Mouse (Mus musculus): Measurements from ENCODE around the gene 2900011O08Rik. TPM values are rescaled to one million over a fixed set of nuclear protein-coding genes. Genes with fewer than 3 reads are reported as not detected.
"Not testable (repeated sequence)": the region's sequence is repeated elsewhere in the genome, so short reads cannot be mapped to it uniquely, and the experiment has no call there.

The 2900011O08Rik gene
- polyA plus RNA-seq, 1 experiment: 162 TPM

DNA sequence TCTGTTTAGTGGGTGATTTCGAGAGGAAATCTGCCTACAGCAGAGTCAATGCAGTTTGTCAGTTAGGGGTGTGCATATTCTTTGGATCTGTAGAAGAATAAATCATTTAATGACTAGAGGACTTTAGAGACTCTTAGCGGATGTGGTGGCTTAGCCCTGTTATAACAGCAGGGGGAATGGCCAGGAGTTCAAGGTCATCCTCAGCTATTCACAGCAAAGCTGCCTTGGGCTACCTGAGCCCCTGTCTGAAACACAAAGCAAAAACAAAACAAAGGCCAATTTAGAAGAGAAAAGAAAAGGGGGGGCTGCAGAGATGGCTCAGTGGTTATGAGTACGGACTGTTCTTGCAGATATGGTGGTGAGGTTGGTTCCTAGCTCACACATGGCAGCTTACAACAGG lies 35.2 kb upstream of the 2900011O08Rik start:
- TF ChIP-seq POLR2A (IDR thresholded peaks at IDR 0.05; ENCODE audit: borderline replicate concordance, insufficient read depth, low read length): no peak
- no peak for TF ChIP-seq CTCF (IDR thresholded peaks at IDR 0.05; ENCODE audit: borderline replicate concordance, insufficient read depth, low read depth, low read length)
- no peak for DNase-seq
- WGBS: 72% methylated on average over 3 of the region's 3 CpGs
- Histone ChIP-seq H3K4me1 (ENCODE audit: control insufficient read depth, insufficient read depth, low read length) (no peaks in the 10 kb centered on the region), H3K4me3 (replicated peaks; ENCODE audit: insufficient read depth, low read depth, low read length) (no peak overlapping the region), H3K27me3 (ENCODE audit: control insufficient read depth, insufficient read depth, low read length) (no peaks in the 10 kb centered on the region), H3K27ac (ENCODE audit: insufficient read depth, low read length) (no peak overlapping the region)

DNA sequence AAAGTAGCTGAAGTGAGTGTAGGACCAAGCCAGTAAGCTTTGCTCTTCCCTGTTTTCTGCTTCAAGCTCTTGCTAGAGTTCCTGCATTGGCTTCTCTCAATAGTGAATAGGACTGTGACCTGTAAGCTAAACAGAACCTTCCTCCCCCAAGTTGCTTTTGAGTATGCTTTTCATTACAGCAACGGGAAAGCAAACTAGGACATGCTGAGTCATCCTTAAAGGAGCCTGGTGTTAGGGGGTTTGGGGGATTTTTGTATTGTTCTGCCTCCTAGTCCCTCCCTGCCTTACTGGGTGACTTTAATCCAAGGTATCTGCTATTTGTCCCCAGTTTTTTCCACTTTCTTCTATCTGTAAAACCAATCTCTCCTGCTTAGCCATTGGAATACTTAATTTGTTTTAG lies 24.4 kb upstream of the 2900011O08Rik start:
- H3K27ac ChIP-seq (ENCODE audit: insufficient read depth, low read length): no peak overlapping the region
- H3K4me3 ChIP-seq (replicated peaks; ENCODE audit: insufficient read depth, low read depth, low read length): no peak overlapping the region
- DNase-seq: no peak
- 23% methylated on average over 1 of the region's 1 CpGs for WGBS
- no peaks in the 10 kb centered on the region for H3K27me3 ChIP-seq (ENCODE audit: control insufficient read depth, insufficient read depth, low read length)
- no peak for TF ChIP-seq POLR2A (IDR thresholded peaks at IDR 0.05; ENCODE audit: borderline replicate concordance, insufficient read depth, low read length)
- TF ChIP-seq CTCF (IDR thresholded peaks at IDR 0.05; ENCODE audit: borderline replicate concordance, insufficient read depth, low read depth, low read length): no peak
- no peaks in the 10 kb centered on the region for H3K4me1 ChIP-seq (ENCODE audit: control insufficient read depth, insufficient read depth, low read length)

DNA sequence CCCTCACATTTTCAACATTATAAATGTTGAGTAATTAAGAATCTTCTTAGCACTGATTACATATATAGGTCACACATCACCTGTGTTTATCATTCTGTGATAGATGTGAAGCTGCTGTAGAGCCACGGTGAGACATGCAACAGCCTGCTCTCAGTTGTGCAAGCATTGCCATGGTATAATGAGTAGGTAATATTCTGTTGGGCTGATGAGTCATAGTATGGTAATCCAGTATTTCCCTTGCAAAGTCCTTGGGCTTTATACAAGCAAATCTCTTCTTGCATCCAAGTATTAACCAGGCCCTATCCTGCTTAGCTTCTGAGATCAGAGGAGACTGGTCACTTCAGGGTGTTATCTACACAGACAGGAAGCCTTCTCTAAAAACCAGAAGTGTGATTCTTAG lies 17.3 kb upstream of the 2900011O08Rik start:
- H3K27ac ChIP-seq (ENCODE audit: insufficient read depth, low read length): no peak overlapping the region
- 100% methylated on average over 1 of the region's 1 CpGs for WGBS
- no peak for TF ChIP-seq CTCF (IDR thresholded peaks at IDR 0.05; ENCODE audit: borderline replicate concordance, insufficient read depth, low read depth, low read length)
- TF ChIP-seq POLR2A (IDR thresholded peaks at IDR 0.05; ENCODE audit: borderline replicate concordance, insufficient read depth, low read length): no peak
- H3K4me1 ChIP-seq (ENCODE audit: control insufficient read depth, insufficient read depth, low read length): no peaks in the 10 kb centered on the region
- H3K4me3 ChIP-seq (replicated peaks; ENCODE audit: insufficient read depth, low read depth, low read length): no peak overlapping the region
- no peaks in the 10 kb centered on the region for H3K27me3 ChIP-seq (ENCODE audit: control insufficient read depth, insufficient read depth, low read length)
- DNase-seq: no peak

DNA sequence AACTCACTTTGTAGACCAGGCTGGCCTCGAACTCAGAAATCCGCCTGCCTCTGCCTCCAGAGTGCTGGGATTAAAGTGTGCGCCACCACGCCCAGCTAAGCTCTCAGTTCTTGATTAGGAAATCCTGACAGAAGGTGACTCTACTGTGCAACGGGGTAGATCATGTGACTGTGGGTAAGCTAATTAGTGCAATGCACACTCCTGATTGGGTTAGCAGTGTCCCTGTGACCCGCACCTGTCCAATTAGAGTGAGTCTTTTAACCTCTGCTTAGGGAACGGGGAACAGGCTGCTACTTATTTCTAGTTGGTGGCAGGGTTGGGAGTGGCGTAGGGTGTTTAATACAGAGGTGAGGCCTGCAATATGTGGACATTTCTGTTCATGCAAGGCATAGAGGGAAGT lies 14.4 kb upstream of the 2900011O08Rik start:
- WGBS: 94% methylated on average over 8 of the region's 8 CpGs
- no peaks in the 10 kb centered on the region for H3K4me1 ChIP-seq (ENCODE audit: control insufficient read depth, insufficient read depth, low read length)
- no peak overlapping the region for H3K4me3 ChIP-seq (replicated peaks; ENCODE audit: insufficient read depth, low read depth, low read length)
- no peak for DNase-seq
- TF ChIP-seq POLR2A (IDR thresholded peaks at IDR 0.05; ENCODE audit: borderline replicate concordance, insufficient read depth, low read length) (no peak), CTCF (IDR thresholded peaks at IDR 0.05; ENCODE audit: borderline replicate concordance, insufficient read depth, low read depth, low read length) (no peak)
- H3K27me3 ChIP-seq (ENCODE audit: control insufficient read depth, insufficient read depth, low read length): no peaks in the 10 kb centered on the region
- H3K27ac ChIP-seq (ENCODE audit: insufficient read depth, low read length): no peak overlapping the region

DNA sequence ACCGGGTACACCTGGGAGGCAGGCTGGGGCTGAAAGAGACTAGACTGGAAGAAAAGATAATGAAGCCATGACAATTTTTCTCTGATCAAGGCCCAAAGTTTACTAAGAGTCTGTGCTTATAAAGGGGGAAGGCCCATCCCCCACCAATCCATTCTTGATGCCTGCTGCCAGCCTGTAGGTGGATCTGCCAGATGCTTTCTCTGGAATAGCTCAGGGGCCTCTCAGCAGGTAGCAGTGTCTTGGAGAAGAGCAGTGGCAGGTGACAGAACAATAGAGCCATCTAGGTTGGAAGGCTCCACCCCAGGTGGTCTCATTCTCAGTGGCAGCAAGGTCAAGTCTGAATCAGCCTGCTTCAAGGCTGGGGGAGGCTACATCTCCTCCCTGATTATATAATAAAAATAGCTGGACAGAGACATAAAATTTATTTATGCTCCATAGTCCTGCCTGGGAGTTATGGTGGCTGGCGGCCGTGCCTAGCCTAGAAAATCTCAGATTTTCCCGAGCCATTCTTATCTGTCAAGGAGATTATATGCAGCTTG lies 10.0 kb upstream of the 2900011O08Rik start:
- not testable (repeated sequence) for H3K4me3 ChIP-seq (replicated peaks; ENCODE audit: insufficient read depth, low read depth, low read length); H3K27ac ChIP-seq (ENCODE audit: insufficient read depth, low read length); DNase-seq; H3K4me1 ChIP-seq (ENCODE audit: control insufficient read depth, insufficient read depth, low read length); H3K27me3 ChIP-seq (ENCODE audit: control insufficient read depth, insufficient read depth, low read length)
- 74% methylated on average over 4 of the region's 4 CpGs for WGBS

DNA sequence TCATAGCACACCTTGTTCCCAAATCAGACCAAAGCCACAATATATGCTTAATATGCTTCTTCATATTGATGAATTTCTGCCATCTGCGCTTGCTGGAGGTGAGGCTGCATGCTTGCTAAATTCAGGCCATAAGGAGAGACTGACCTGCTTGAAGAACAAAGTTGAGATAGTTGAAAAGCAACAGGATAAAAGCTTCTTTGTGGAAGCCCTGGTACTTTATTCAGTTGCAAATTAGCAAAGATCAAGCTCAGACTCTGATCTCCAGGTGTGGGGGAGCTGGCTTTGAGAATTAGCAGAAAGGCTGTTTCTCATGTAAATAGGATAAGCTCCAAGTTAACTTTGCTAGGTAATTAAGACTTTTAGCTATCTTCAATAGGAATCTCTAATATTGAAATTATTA lies 9.4 kb upstream of the 2900011O08Rik start:
- H3K4me1 ChIP-seq (ENCODE audit: control insufficient read depth, insufficient read depth, low read length); DNase-seq; H3K27ac ChIP-seq (ENCODE audit: insufficient read depth, low read length); H3K4me3 ChIP-seq (replicated peaks; ENCODE audit: insufficient read depth, low read depth, low read length); H3K27me3 ChIP-seq (ENCODE audit: control insufficient read depth, insufficient read depth, low read length): not testable (repeated sequence)
- WGBS: 63% methylated on average over 1 of the region's 1 CpGs

DNA sequence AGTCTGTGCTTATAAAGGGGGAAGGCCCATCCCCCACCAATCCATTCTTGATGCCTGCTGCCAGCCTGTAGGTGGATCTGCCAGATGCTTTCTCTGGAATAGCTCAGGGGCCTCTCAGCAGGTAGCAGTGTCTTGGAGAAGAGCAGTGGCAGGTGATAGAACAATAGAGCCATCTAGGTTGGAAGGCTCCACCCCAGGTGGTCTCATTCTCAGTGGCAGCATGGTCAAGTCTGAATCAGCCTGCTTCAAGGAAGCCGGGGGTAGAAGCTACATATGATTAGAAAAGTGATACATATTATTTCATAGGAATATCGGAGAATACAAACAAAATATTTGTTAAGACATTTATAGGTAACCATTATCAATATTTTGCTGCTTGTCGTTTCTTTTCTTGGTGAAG lies 4.7 kb upstream of the 2900011O08Rik start:
- DNase-seq; H3K4me1 ChIP-seq (ENCODE audit: control insufficient read depth, insufficient read depth, low read length); H3K27ac ChIP-seq (ENCODE audit: insufficient read depth, low read length); H3K4me3 ChIP-seq (replicated peaks; ENCODE audit: insufficient read depth, low read depth, low read length); H3K27me3 ChIP-seq (ENCODE audit: control insufficient read depth, insufficient read depth, low read length): not testable (repeated sequence)
- 71% methylated on average over 3 of the region's 3 CpGs for WGBS

DNA sequence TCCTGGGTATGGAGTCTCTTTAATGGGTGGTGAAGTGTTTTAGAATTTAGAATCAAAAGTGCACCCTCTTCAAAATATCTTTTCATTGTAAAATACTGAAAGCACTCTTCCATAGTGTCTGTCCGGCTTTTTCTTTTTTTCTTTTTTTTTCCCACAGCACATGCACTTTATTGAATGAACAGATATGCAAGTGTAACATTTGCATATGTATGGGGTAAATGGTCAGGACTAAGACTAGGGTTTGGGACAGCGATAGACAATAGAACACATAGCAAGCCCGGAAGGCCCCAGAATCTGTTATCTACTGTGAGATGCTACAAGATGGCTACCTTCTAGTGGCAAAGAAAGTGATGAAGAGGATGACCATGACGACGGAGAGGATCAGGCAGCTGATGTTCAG lies 3.2 kb upstream of the 2900011O08Rik start:
- WGBS: 88% methylated on average over 5 of the region's 5 CpGs
- Histone ChIP-seq H3K4me3 (replicated peaks; ENCODE audit: insufficient read depth, low read depth, low read length) (no peak overlapping the region), H3K27me3 (ENCODE audit: control insufficient read depth, insufficient read depth, low read length) (no peaks in the 10 kb centered on the region), H3K27ac (ENCODE audit: insufficient read depth, low read length) (no peak overlapping the region), H3K4me1 (ENCODE audit: control insufficient read depth, insufficient read depth, low read length) (peaks cover 5% of the 10 kb centered on the region; the same call in 1 of the 2 replicates)
- TF ChIP-seq POLR2A (IDR thresholded peaks at IDR 0.05; ENCODE audit: borderline replicate concordance, insufficient read depth, low read length) (no peak), CTCF (IDR thresholded peaks at IDR 0.05; ENCODE audit: borderline replicate concordance, insufficient read depth, low read depth, low read length) (no peak)
- no peak for DNase-seq

DNA sequence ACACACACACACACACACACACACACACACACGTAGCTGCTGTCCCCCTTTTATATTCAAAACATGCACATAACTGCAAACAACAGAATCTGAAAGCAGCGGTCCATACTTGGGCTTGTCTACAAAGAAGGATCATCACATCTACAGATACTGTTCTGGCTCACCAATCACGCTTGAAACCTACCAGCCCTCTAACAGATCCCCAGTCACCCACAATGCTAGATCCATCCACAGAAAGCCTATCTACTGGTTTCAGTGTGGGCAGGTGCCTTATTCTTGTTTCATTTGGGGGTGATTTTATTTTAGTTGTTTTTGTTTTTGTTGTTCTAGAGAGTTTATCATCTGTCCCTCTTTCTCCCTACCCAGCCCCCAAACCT lies 219 bp upstream of the 2900011O08Rik start:
- peaks cover 5% of the 10 kb centered on the region; the same call in 1 of the 2 replicates for H3K4me1 ChIP-seq (ENCODE audit: control insufficient read depth, insufficient read depth, low read length)
- TF ChIP-seq POLR2A (IDR thresholded peaks at IDR 0.05; ENCODE audit: borderline replicate concordance, insufficient read depth, low read length) (no peak), CTCF (IDR thresholded peaks at IDR 0.05; ENCODE audit: borderline replicate concordance, insufficient read depth, low read depth, low read length) (no peak)
- no peaks in the 10 kb centered on the region for H3K27me3 ChIP-seq (ENCODE audit: control insufficient read depth, insufficient read depth, low read length)
- WGBS: 28% methylated on average over 3 of the region's 3 CpGs
- no peak for DNase-seq
- H3K4me3 ChIP-seq (replicated peaks; ENCODE audit: insufficient read depth, low read depth, low read length): peak overlapping the region; percentile 75
- peak overlapping the region; percentile 25; the same call in 1 of the 2 replicates for H3K27ac ChIP-seq (ENCODE audit: insufficient read depth, low read length)
